In the genomic region with DNA sequence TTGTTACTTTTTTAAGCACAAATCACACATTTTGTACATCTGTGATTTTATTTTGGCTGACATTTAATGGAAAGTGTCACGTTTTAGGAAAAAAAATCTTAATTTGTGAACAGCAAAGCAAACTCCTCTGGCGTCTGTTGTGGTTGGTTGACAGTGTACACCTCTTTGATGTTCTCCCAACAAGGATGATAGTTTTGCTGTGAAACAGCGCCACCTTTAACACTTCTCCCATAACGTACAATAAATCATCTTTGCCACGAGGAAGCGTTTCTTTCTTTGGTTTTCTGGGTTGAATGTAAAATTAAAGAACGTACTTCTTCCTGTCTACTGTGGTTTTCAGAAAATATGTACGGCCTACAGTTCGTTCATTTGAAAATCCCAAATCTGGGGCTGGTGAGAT, we compare ENCODE assay signal across 11 mouse cellular contexts.
"Had no signal": no experiment of that assay in that cellular context is flagged by ENCODE, and none has a peak within 500 bp of the region (broad histone marks: within the 10 kb centered on the region; RNA-seq: fewer than 3 reads in every experiment).

No protein-coding gene starts in this region.

- H3K4me1 ChIP-seq: limb, embryonic 15.5 days; neural tube, embryonic 13.5 days had no signal

- H3K9me3 ChIP-seq: limb, embryonic 15.5 days; liver, embryonic 12.5 days; neural tube, embryonic 13.5 days had no signal

- H3K4me2 ChIP-seq: limb, embryonic 15.5 days; liver, embryonic 12.5 days; neural tube, embryonic 13.5 days had no signal

- H3K27ac ChIP-seq: limb, embryonic 15.5 days; liver, embryonic 12.5 days; neural tube, embryonic 13.5 days had no signal

- DNase-seq: kidney, postnatal 14 days; layer of hippocampus, postnatal 36 days; midbrain, embryonic 14.5 days; retina, postnatal 1 day; right cerebral cortex, postnatal 4 days; spleen, adult 18-20 months had no signal

- H3K27me3 ChIP-seq: limb, embryonic 15.5 days; liver, embryonic 12.5 days; neural tube, embryonic 13.5 days had no signal

- ATAC-seq: inflammation-experienced regulatory T-cells, adult 6 months; intestine, postnatal 0 days; liver, embryonic 12.5 days had no signal

- H3K9ac ChIP-seq: limb, embryonic 15.5 days; liver, embryonic 12.5 days; neural tube, embryonic 13.5 days had no signal

- H3K4me3 ChIP-seq: limb, embryonic 15.5 days; liver, embryonic 12.5 days; neural tube, embryonic 13.5 days had no signal
